Mouse (Mus musculus): ENCODE measurements around the gene Fis1.

GRCm38 (mm10) chr5:136979762-136980161, 26.7 kb downstream of the Fis1 start:
- no peak for TF ChIP-seq POLR2A (IDR thresholded peaks at IDR 0.05; ENCODE audit: insufficient read length, low read depth)
- TF ChIP-seq TCF12 (IDR thresholded peaks at IDR 0.05; ENCODE audit: insufficient read depth, poor library complexity, severe bottlenecking) = no peak
- no peak for TF ChIP-seq MYOD1 (IDR thresholded peaks at IDR 0.05; ENCODE audit: control insufficient read depth in 1 of 3, insufficient read length in 2 of 3, low read depth in 2 of 3)
